Mouse (Mus musculus) monocyte, adult 2 months (primary cell): Measurements from ENCODE around the gene Aaas.

ENCODE experiments used
- DNase-seq, 2 experiments: peaks; one replicate each; pipeline ENCODE4 v3.0.0; 2022; ENCODE audit warnings: low spot score in 2 of 2, low read depth in 1 of 2

Aaas gene

DNA sequence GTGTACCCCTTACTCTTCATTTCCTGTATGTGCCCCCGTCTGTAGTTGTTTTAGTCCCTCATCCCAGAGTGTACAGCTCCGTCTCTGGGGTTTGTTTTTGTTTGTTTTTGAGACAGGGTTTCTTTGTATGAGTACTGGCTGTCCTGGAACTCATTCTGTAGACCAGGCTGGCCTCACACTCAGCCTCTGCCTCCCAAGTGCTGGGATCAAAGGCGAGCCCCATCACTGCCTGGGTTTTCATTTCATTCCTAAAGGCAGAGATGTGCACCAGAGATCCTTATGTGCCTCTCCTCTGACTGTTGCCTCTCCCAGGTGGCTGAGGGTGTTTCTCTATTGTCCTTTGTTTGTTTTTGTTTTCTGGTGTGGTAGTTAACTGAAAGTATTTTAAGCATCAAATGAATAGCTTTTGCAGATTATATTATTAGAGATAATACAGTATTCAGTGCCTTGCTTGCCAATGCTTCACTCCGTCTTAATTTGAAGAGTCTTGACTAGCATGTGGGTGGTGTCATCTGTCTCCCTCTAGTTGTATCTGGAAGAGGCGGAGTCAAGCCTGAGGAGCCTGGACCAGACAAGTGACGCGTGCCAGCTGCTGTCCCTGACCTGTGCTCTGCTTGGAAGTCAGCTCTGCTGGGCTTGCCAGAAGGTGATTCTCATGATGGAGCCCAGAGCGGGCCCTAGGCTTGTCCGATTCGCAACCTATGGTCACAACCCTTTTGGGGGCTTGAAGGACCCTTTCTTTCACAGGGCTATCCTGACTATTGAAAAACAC is 40.3 kb downstream of the Aaas start:
- no peak for DNase-seq

DNA sequence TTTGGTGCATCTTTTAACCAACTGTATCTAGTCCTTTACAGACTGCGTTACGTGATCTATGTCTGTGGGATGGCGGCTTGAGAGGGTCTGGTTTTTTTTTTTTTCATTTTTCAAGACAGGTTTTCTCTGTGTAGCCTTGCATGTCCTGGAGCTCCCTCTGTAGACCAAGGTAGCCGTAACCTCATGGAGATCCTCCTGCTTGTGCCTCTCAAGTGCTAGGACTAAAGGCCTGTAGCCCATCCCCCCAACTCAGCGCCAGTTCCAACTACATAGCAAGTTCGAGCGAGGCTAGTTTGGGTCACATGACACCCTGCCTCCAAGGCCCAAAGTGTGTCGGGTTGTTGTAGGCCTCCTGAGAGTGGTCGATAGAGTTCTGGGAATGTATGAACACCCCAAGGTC is 41.9 kb downstream of the Aaas start:
- DNase-seq, result no peak

DNA sequence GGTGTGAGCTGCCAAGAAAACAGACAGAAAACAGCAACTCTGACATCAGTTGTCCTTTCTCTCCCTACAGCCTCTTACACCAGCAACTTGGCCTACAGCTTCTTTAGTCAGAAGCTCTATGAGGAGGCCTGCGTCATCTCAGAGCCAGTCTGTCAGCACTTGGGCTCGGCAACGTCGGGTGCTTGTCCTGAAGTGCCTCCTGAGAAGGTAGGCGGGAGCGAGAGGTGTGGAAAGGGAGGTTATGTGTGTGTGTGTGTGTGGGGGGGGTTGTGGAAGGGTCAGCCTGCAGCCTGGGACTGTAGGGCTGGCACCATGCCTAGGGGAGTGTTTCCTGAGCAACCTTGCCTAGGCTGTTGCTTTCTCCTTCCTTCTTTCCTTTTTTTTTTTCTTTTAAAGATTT is 48.0 kb downstream of the Aaas start:
- DNase-seq, result no peak

DNA sequence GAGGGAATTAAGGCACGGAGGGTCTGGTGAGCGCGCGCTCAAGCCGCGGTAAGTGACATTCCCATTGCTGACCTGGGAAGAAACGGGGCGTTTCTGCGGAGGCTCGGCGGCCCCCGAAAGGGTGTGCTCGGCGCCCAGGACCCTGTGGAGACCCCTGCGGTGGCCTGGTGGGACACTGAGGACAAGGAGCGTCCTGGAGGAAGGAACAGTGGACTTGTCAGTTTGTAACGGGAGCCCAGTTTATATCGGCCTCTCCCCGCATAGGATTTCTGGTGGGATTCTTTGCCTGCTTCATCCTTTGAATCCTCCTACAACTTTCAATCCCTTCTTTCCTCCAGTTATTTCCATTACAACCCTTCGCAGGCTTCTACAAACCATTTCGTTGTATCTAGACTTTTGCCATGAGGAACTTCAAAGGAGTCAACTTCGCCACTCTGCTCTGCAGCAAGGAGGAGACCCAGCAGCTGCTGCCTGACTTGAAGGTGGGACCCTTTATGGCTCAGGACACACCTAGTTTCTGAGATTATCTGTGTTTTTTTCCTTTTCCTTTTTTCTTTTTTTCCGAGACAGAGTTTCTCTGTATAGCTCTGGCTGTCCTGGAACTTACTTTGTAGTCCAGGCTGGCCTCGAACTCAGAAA is 54.1 kb downstream of the Aaas start:
- DNase-seq, result no peak

DNA sequence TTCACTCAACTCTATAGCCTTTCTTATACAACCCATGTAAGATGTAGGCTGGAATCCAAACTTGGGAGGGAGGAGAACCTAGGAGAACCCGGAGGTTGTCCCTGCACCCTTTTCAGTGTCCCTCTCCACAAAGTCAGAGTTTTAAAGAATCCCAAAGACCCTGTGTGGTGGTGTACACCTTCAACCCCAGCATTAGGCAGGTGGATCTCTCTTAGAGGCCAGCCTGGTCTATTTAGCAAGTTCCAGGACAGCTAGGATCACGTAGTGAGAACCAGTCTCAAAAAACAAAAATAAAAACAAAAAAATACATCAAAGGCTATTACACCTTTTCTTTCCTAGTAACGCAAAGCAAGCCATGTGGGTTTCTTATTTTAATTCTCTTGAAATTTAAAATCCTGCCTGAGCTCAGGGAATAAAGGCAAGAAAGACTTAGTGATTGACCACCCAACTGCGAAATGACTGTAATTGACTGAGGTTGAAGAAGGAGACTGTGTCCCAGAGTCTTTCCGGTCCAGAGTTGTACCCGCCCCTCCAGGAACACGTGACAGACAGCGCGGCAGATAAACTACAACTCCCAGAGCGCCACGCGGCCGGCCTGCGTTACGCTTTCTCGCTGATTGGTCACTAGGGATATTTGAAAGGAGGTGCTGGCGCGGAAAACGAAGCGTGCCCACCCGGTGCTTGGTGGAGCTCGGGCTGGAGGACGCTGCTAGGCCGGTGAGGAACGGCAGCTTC is 54.8 kb downstream of the Aaas start, which contains the start of gene Espl1:
Espl1 (plus strand) TSS at position 634 of the 735 bp plus-strand sequence.
- peak; percentile 81 to 88 for DNase-seq
